Mouse (Mus musculus): Measurements from ENCODE around the gene 9130008F23Rik.

- TF ChIP-seq CTCF (IDR thresholded peaks at IDR 0.05; ENCODE audit: control insufficient read depth, insufficient read depth, low read length), result no peak
- TF ChIP-seq POLR2A (IDR thresholded peaks at IDR 0.05; ENCODE audit: borderline replicate concordance, control insufficient read depth, low read depth, low read length), result no peak
Observed at GRCm38 (mm10) chr17:40872626-40873025, 7.7 kb downstream of the 9130008F23Rik start.

Measured in bone marrow, adult 2 months (tissue).